Mouse (Mus musculus) liver, embryonic 14.5 days (tissue): ENCODE data around the gene Lypd6. TPM values are rescaled to one million over a fixed set of nuclear protein-coding genes. Genes with fewer than 3 reads are reported as not detected.

Experiments
- ATAC-seq: fragments of 200-750 bp; cut with Nextera tagmentation; 2 replicates; pipeline ENCODE4 v1.8.0; 2017; ENCODE audit warnings: moderate number of reproducible peaks, mild to moderate bottlenecking, moderate library complexity; ENCODE audit not compliant: insufficient read depth
- DNase-seq, 3 experiments: peaks; one replicate each; pipeline ENCODE4 v3.0.0-alpha.2; 2012 to 2013; ENCODE audit warnings: low read depth in 3 of 3, low spot score in 3 of 3
- H3K27ac ChIP-seq: fragments of 300-500 bp; sonication (generic); 2 replicates; pipeline ENCODE4 v1.5.1; 2014; ENCODE audit warnings: moderate library complexity, mild to moderate bottlenecking, control low read depth, inconsistent platforms
- H3K27me3 ChIP-seq: fragments of 300-500 bp; sonication (generic); 2 replicates; pipeline ENCODE4 v1.6.1; 2014; ENCODE audit warnings: mild to moderate bottlenecking, low read length, moderate library complexity; ENCODE audit not compliant: control insufficient read depth, insufficient read depth
- H3K36me3 ChIP-seq: fragments of 300-500 bp; sonication (generic); replicated peaks from 2 replicates; pipeline ENCODE4 v1.6.1; 2014; ENCODE audit warnings: low read depth; ENCODE audit not compliant: control insufficient read depth, insufficient read depth
- H3K4me1 ChIP-seq, 2 experiments: fragments of 200-500 bp in 1 of 2; fragments of 300-500 bp in 1 of 2; sonication (generic) in 1 of 2; replicated peaks; 2 replicates each; pipeline ENCODE4 v1.6.1; 2012 to 2014; ENCODE audit warnings: antibody characterized with exemption in 1 of 2, inconsistent platforms in 1 of 2, low read length in 1 of 2; ENCODE audit not compliant: control insufficient read depth in 2 of 2, insufficient read depth in 2 of 2
- H3K4me2 ChIP-seq: fragments of 300-500 bp; sonication (generic); 2 replicates; pipeline ENCODE4 v1.6.1; 2014; ENCODE audit warnings: low read depth, mild to moderate bottlenecking, control low read depth, moderate library complexity
- H3K4me3 ChIP-seq, 2 experiments: fragments of 200-500 bp in 1 of 2; fragments of 300-500 bp in 1 of 2; sonication (generic) in 1 of 2; 2 replicates each; pipeline ENCODE4 v1.5.1; 2012 to 2014; ENCODE audit warnings: low read depth in 2 of 2, low read length in 2 of 2, mild to moderate bottlenecking in 2 of 2, control low read depth in 1 of 2, inconsistent platforms in 1 of 2, moderate library complexity in 1 of 2; ENCODE audit not compliant: insufficient read depth in 1 of 2
- H3K9ac ChIP-seq: fragments of 300-500 bp; sonication (generic); replicated peaks from 2 replicates; pipeline ENCODE4 v1.6.1; 2014; ENCODE audit warnings: mild to moderate bottlenecking, control low read depth, moderate library complexity
- H3K9me3 ChIP-seq: fragments of 300-500 bp; sonication (generic); 2 replicates; pipeline ENCODE4 v1.6.1; 2016; ENCODE audit warnings: low read length, mixed read lengths; ENCODE audit not compliant: control insufficient read depth
- CTCF ChIP-seq: IDR thresholded peaks from 2 replicates; pipeline ENCODE4 v1.5.1; 2016; ENCODE audit warnings: antibody characterized with exemption, low read depth, control low read depth
- EP300 ChIP-seq: IDR thresholded peaks from 2 replicates; pipeline ENCODE4 v1.6.1; 2016; ENCODE audit warnings: antibody characterized with exemption, low read depth
- WGBS: fragments of 180-500 bp; shearing (Covaris S2); extraction: QIAGEN DNeasy Blood & Tissue Kit; methylation state at CpG from one replicate; pipeline ENCODE4 v1.1.7; 2014; ENCODE audit not compliant: insufficient replicate concordance; 5-methylcytosine and 5-hydroxymethylcytosine counted together
- polyA plus RNA-seq, 2 experiments: library from polyadenylated mRNA; depleted of rRNA in 1 of 2; stranded (reverse) in 1 of 2; unstranded in 1 of 2; fragments of >200 nt; fragmentation: Nextera tagmentation in 1 of 2; extraction: Ambion mirVana in 1 of 2; gene quantifications; 2 replicates each; pipeline versions ENCODE4 v1.2.1 to v1.2.3; 2012 to 2014

The Lypd6 gene
- polyA plus RNA-seq, 2 experiments: 0.18 to 0.19 TPM

- DNase-seq (no peak), ATAC-seq (no peak)
- no peak overlapping the region for H3K9ac ChIP-seq
- no peaks in the 10 kb centered on the region for H3K9me3 ChIP-seq
- H3K27ac ChIP-seq: no peak overlapping the region
- H3K4me1 ChIP-seq: no peaks in the 10 kb centered on the region
- no peaks in the 10 kb centered on the region for H3K27me3 ChIP-seq
- TF ChIP-seq EP300: no peak
- TF ChIP-seq CTCF: no peak
- no peaks in the 10 kb centered on the region for H3K36me3 ChIP-seq
- no peak overlapping the region for H3K4me2 ChIP-seq
- no peak overlapping the region for H3K4me3 ChIP-seq
- WGBS: 66% methylated on average over 8 of the region's 8 CpGs
These were observed 167.3 kb downstream of the Lypd6 start for GRCm38 (mm10) chr2:50233491-50233890.

Other genes with a start within 250 kb of the Lypd6 start
- gene Mmadhc, start 230.4 kb downstream of the Lypd6 start, polyA plus RNA-seq (2012; rRNA removed): 38.0 and 43.7 TPM in 2 replicates
- gene Mmadhc, start 230.4 kb downstream of the Lypd6 start, polyA plus RNA-seq (2014; fragmentation: Nextera tagmentation; extraction: Ambion mirVana): 79.7 TPM in 2 replicates